Mouse (Mus musculus) forebrain, embryonic 11.5 days (tissue): ENCODE measurements at regions not wholly inside any gene's neighbourhood (a gene's known extent, or its start where the extent isn't known, plus 50 kb on each side); places are given as distances from the start of the nearest gene placed in this dataset.
A peak's percentile ranks its signal among the peaks of the same experiment; 100 is the strongest.
"Not testable (repeated sequence)": the region's sequence is repeated elsewhere in the genome, so short reads cannot be mapped to it uniquely, and the experiment has no call there.

Experiments
- ATAC-seq: fragments of 200-750 bp; cut with Nextera tagmentation; replicated peaks from 2 replicates; pipeline ENCODE4 v1.8.0; 2017; ENCODE audit warnings: moderate TSS enrichment; ENCODE audit not compliant: low FRiP score
- DNase-seq: peaks from one replicate; pipeline ENCODE4 v3.0.0-alpha.2; 2017; ENCODE audit warnings: low spot score
- H3K27ac ChIP-seq: fragments of 300-500 bp; sonication (generic); 2 replicates; pipeline ENCODE4 v1.5.1; 2014; ENCODE audit warnings: low read depth, low read length
- H3K27me3 ChIP-seq: fragments of 300-500 bp; sonication (generic); 2 replicates; pipeline ENCODE4 v1.6.1; 2014; ENCODE audit warnings: mild to moderate bottlenecking, low read length, mixed read lengths; ENCODE audit not compliant: control insufficient read depth, insufficient read depth
- H3K36me3 ChIP-seq: fragments of 300-500 bp; sonication (generic); 2 replicates; pipeline ENCODE4 v1.6.1; 2014; ENCODE audit warnings: mild to moderate bottlenecking, low read length, moderate library complexity, mixed read lengths; ENCODE audit not compliant: control insufficient read depth, insufficient read depth
- H3K4me1 ChIP-seq: fragments of 300-500 bp; sonication (generic); replicated peaks from 2 replicates; pipeline ENCODE4 v1.6.1; 2014; ENCODE audit warnings: low read length, mixed read lengths; ENCODE audit not compliant: control insufficient read depth, insufficient read depth
- H3K4me2 ChIP-seq: fragments of 300-500 bp; sonication (generic); 2 replicates; pipeline ENCODE4 v1.6.1; 2014; ENCODE audit warnings: low read depth, mild to moderate bottlenecking, low read length, moderate library complexity, mixed read lengths; ENCODE audit not compliant: severe bottlenecking
- H3K4me3 ChIP-seq: fragments of 300-500 bp; sonication (generic); 2 replicates; pipeline ENCODE4 v1.5.1; 2014; ENCODE audit warnings: low read depth, low read length
- H3K9ac ChIP-seq: fragments of 300-500 bp; sonication (generic); 2 replicates; pipeline ENCODE4 v1.6.1; 2014; ENCODE audit warnings: low read length
- H3K9me3 ChIP-seq: fragments of 300-500 bp; sonication (generic); 2 replicates; pipeline ENCODE4 v1.6.1; 2016; ENCODE audit warnings: low read length, mixed read lengths; ENCODE audit not compliant: control insufficient read depth
- WGBS: fragments of 180-500 bp; shearing (Covaris S2); extraction: QIAGEN DNeasy Blood & Tissue Kit; methylation state at CpG from one replicate; pipeline ENCODE4 v1.1.7; 2014; 5-methylcytosine and 5-hydroxymethylcytosine counted together

DNA sequence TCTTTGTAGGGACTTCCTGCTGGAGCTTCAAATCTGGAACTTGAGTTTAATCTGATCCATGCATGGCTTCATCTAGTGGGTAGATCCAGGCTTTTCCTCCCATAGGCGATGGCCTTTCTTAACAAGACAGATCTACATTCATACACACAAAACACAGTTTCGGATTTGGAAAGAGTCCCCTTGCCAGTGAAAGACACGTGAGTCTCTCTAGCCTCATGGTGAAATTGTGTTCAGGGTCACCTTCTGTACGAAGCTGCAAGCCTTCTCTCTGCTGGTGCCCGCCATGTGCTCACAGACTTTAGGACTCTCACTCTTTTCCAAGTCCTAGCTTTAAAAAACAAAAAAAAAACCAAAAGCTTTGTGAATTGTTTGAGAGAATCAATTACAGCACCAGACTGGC, 51.4 kb upstream of the Dlx2 start:
- Histone ChIP-seq H3K4me3 (no peak overlapping the region), H3K36me3 (no peaks in the 10 kb centered on the region), H3K4me1 (peaks cover 3% of the 10 kb centered on the region; the same call in 1 of the 2 replicates), H3K4me2 (no peak overlapping the region), H3K9me3 (no peaks in the 10 kb centered on the region), H3K27ac (no peak overlapping the region), H3K27me3 (no peaks in the 10 kb centered on the region), H3K9ac (no peak overlapping the region)
- ATAC-seq: no peak
- no peak for DNase-seq
- WGBS: 79% methylated on average over 5 of the region's 5 CpGs

DNA sequence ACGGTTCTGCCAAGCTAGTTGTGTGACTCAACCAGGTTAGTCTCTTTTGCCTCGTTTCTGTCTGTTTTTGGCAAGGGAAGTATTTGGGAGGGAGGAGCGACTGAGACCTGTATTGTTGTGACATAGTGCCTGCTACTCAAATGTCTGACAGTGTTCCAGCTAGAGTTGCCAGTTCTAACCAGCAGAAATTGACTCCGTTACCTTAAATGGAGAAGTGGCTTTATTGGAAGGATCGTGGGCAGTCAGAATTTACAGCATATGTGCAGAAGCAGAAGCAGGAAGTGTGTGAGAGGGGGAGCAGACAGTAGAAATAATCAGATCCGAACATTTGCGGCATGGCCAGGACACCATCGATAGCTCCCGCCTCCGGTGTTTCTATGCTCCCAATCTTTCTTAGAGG, 51.8 kb upstream of the Dlx2 start:
- WGBS: 74% methylated on average over 10 of the region's 10 CpGs
- no peak for DNase-seq
- no peak overlapping the region for H3K4me2 ChIP-seq

DNA sequence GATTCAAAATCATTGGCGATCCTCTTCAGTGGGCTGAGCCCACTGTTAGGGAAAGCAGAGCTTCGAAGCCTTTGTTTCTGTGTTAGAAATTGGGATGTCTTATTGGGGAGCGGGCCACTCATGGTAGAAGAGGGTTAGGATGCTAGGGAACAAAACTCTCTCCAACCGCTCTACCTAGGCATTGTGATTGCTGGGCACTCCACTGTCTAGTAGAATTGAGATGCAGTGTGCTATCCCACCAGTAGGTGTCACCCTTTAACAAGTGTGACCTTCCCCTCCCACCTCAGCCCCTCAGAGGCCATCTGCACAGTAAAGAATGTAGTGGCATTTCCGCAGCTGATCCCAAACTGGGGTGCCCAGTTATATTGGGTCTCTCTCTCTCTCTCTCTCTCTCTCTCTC, 52.2 kb upstream of the Dlx2 start:
- Histone ChIP-seq H3K9me3 (no peaks in the 10 kb centered on the region), H3K27ac (no peak overlapping the region), H3K36me3 (no peaks in the 10 kb centered on the region), H3K27me3 (no peaks in the 10 kb centered on the region), H3K4me3 (no peak overlapping the region), H3K9ac (no peak overlapping the region), H3K4me1 (peaks cover 3% of the 10 kb centered on the region; the same call in 1 of the 2 replicates), H3K4me2 (no peak overlapping the region)
- 13% methylated on average over 5 of the region's 5 CpGs for WGBS
- DNase-seq (peak; percentile 90), ATAC-seq (peak; percentile 82)

More for the DNA sequence above, 51.8 kb upstream of the Dlx2 start:
- H3K4me1 ChIP-seq: peaks cover 3% of the 10 kb centered on the region; the same call in 1 of the 2 replicates
- no peak overlapping the region for H3K4me3 ChIP-seq
- no peak overlapping the region for H3K9ac ChIP-seq
- no peaks in the 10 kb centered on the region for H3K9me3 ChIP-seq
- ATAC-seq: no peak
- no peak overlapping the region for H3K27ac ChIP-seq
- H3K27me3 ChIP-seq: no peaks in the 10 kb centered on the region
- no peaks in the 10 kb centered on the region for H3K36me3 ChIP-seq

DNA sequence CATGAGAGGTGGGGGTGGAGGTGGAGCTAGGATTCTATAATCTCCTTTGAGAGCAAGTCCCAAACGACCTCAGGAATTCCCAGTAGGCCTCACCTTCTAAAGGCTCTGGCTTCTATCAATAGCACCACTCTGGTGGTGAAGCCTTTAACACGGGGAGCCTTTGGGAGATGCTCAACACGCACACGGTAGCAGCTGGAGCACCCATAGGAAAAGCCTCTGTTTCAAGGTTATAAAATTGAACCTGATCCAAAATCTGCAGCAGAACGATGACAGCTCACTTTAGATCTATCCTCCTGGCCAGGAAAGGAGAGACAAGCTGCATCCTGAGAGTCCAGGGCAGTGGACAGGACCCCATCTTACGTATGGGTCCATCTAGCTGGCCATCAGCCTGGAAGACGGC, 53.7 kb upstream of the Dlx2 start:
- no peak overlapping the region for H3K27ac ChIP-seq
- no peaks in the 10 kb centered on the region for H3K27me3 ChIP-seq
- 71% methylated on average over 7 of the region's 7 CpGs for whole genome bisulfite sequencing
- ATAC-seq: no peak
- H3K9me3 ChIP-seq: no peaks in the 10 kb centered on the region; the same call in 1 of the 2 replicates
- no peaks in the 10 kb centered on the region for H3K36me3 ChIP-seq
- no peak overlapping the region for H3K4me2 ChIP-seq
- no peak overlapping the region for H3K4me3 ChIP-seq
- peaks cover 3% of the 10 kb centered on the region; the same call in 1 of the 2 replicates for H3K4me1 ChIP-seq
- no peak for DNase-seq
- H3K9ac ChIP-seq: no peak overlapping the region

DNA sequence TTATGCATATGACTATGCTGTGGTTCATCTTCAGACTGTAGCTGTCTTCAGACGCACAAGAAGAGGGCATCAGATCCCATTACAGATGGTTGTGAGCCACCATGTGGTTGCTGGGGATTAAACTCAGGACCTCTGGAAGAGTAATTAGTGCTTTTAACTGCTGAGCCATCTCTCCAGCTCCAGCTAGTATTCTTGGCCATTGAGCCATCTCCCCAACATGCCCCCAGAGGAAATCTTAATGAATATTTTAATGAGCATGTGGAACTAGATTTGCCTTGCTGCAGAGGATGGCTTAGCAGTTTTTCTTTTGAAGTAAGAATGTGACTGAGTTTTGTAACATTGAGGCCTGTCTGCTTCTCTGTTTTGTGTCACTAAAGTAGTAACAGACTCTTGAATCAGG, 54.4 kb upstream of the Dlx2 start:
- H3K9me3 ChIP-seq: no peaks in the 10 kb centered on the region; the same call in 1 of the 2 replicates
- ATAC-seq (peak; percentile 45; the same call in 1 of the 2 replicates), DNase-seq (no peak)
- H3K4me1 ChIP-seq: peaks cover 3% of the 10 kb centered on the region; the same call in 1 of the 2 replicates
- H3K27me3 ChIP-seq: no peaks in the 10 kb centered on the region
- peak overlapping the region; percentile 20; the same call in 1 of the 2 replicates for H3K27ac ChIP-seq
- no peak overlapping the region for H3K9ac ChIP-seq
- 46% methylated on average over 1 of the region's 1 CpGs for WGBS
- no peak overlapping the region for H3K4me3 ChIP-seq
- H3K4me2 ChIP-seq: no peak overlapping the region
- H3K36me3 ChIP-seq: no peaks in the 10 kb centered on the region

DNA sequence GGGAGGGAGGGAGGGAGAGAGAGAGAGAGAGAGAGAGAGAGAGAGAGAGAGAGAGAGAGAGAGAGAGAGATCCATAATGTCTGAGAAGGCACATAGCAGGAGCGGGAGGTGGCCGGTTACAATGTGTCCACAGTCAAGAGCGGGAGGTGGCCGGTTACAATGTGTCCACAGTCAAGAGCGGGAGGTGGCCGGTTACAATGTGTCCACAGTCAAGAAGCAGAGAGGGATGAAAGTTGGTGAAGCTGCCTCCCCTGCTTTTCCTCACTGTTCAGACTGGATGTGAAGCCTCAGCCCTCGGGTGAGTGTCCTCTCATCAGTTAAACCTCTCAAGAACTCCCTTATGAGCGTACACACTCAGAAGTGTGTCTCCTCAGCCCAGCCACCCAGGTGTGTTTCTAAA, 57.2 kb upstream of the Dlx2 start:
- not testable (repeated sequence) for H3K9me3 ChIP-seq, ATAC-seq, H3K9ac ChIP-seq, H3K4me1 ChIP-seq, H3K4me3 ChIP-seq, DNase-seq, H3K27ac ChIP-seq, H3K27me3 ChIP-seq, H3K36me3 ChIP-seq, H3K4me2 ChIP-seq
- 93% methylated on average over 8 of the region's 8 CpGs for WGBS

DNA sequence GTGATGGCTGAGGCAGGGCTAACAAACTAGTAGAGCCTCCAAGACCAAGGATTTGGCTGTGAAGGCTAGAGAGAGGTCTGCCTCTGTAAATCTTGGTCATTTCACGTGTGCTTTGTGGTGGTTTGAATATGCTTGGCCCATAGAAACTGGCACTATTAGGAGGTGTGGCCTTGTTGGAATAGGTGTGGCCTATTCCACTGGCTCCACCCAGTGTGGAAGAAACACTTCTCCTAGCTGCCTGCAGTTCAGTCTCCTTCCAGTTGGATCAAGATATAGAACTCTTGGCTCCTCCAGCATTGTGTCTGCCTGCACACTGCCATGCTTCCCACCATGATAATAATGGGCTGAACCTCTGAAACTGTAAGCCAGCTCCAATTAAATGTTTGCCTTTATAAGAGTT, 59.1 kb upstream of the Dlx2 start:
- Histone ChIP-seq H3K4me1 (peaks cover 7% of the 10 kb centered on the region), H3K36me3 (no peaks in the 10 kb centered on the region), H3K4me2 (no peak overlapping the region), H3K9me3 (no peaks in the 10 kb centered on the region; the same call in 1 of the 2 replicates), H3K27me3 (no peaks in the 10 kb centered on the region), H3K27ac (no peak overlapping the region), H3K4me3 (no peak overlapping the region), H3K9ac (no peak overlapping the region)
- WGBS: 86% methylated on average over 1 of the region's 1 CpGs
- DNase-seq (no peak), ATAC-seq (no peak)

DNA sequence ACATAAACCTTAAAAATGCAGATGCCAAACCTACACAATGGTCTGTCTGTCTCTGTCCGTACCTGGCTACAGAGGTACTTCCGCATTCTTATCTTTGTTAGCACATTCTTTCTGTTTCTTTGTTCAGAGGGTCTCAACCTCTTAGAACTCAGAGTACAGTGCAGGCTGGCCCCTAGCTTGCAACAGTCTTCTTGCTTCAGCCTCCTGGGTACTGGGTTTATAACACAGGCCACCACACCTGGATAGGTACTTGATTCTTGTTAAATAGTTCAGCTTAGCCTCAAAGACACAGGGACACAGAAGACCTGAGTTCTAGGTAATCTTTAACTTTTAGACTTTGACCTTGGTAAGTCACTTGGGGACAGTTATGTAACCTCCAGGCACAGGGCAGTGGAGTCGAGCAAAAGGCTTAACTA, 60.5 kb upstream of the Dlx2 start:
- H3K9ac ChIP-seq: no peak overlapping the region
- H3K4me1 ChIP-seq: peaks cover 14% of the 10 kb centered on the region
- no peaks in the 10 kb centered on the region; the same call in 1 of the 2 replicates for H3K9me3 ChIP-seq
- H3K4me2 ChIP-seq: no peak overlapping the region
- ATAC-seq: no peak
- H3K4me3 ChIP-seq: no peak overlapping the region
- H3K27ac ChIP-seq: no peak overlapping the region
- H3K36me3 ChIP-seq: no peaks in the 10 kb centered on the region
- 89% methylated on average over 3 of the region's 3 CpGs for WGBS
- no peaks in the 10 kb centered on the region for H3K27me3 ChIP-seq
- DNase-seq: no peak

DNA sequence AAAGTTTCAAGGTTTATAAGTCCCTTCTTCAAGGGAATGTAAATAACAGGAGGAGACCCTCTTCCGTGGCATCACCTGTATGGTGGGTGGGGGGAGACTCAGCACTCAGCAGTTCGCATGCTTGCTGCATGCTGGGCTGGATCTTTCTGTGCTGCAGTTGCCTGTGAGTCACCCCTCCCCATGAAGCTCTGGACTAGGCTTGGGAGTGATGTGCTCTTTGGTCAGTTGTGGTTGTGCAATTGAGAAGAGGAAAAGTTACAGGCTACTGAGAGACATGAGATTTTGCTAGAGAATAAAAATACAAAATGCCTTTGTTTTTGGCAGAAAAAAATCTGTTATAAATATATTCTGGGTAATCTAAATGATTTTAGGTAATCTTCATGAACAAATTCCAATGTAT, 66.7 kb upstream of the Dlx2 start:
- Histone ChIP-seq H3K27me3 (no peaks in the 10 kb centered on the region), H3K4me3 (no peak overlapping the region), H3K36me3 (no peaks in the 10 kb centered on the region), H3K4me2 (peak overlapping the region; percentile 31; the same call in 1 of the 2 replicates), H3K27ac (peak overlapping the region; percentile 79), H3K9me3 (no peaks in the 10 kb centered on the region), H3K4me1 (peaks cover 20% of the 10 kb centered on the region), H3K9ac (peak overlapping the region; percentile 40)
- 44% methylated on average over 2 of the region's 2 CpGs for WGBS
- DNase-seq: no peak
- ATAC-seq: peak; percentile 13; the same call in 1 of the 2 replicates
